Mouse (Mus musculus): ENCODE data around the gene Gm42957. TPM values are rescaled to one million over a fixed set of nuclear protein-coding genes. Genes with fewer than 3 reads are reported as not detected.
A peak's percentile ranks its signal among the peaks of the same experiment; 100 is the strongest.
"Not testable (repeated sequence)": the region's sequence is repeated elsewhere in the genome, so short reads cannot be mapped to it uniquely, and the experiment has no call there.

Gm42957 gene
- polyA plus RNA-seq, 1 experiment from 2014 or later = 0.24 TPM

- no peak overlapping the region for H3K9ac ChIP-seq (ENCODE audit: low read depth, low read length)
- no peak for ATAC-seq
- H3K4me2 ChIP-seq (ENCODE audit: low read length) = peak overlapping the region; percentile 88
- no peaks in the 10 kb centered on the region for H3K27me3 ChIP-seq (ENCODE audit: control insufficient read depth, insufficient read depth, low read depth, low read length)
- no peaks in the 10 kb centered on the region for H3K9me3 ChIP-seq (replicated peaks; ENCODE audit: control insufficient read depth, low read length, poor library complexity, severe bottlenecking)
- peaks cover 18% of the 10 kb centered on the region for H3K36me3 ChIP-seq (ENCODE audit: control insufficient read depth, insufficient read depth, low read length)
- 79% methylated on average over 11 of the region's 11 CpGs for WGBS
- H3K27ac ChIP-seq (ENCODE audit: low read length) = no peak overlapping the region
- H3K4me3 ChIP-seq (ENCODE audit: low read depth, low read length) = peak overlapping the region; percentile 95
- peaks cover 19% of the 10 kb centered on the region for H3K4me1 ChIP-seq (ENCODE audit: control insufficient read depth, insufficient read depth, low read length)
Measured at GRCm38 (mm10) chr3:96636448-96636847, 1.2 kb downstream of the Gm42957 start.

GRCm38 (mm10) chr3:96639219-96639618 lies 3.9 kb downstream of the Gm42957 start:
- WGBS = 75% methylated on average over 1 of the region's 1 CpGs
- no peak for ATAC-seq
- H3K9ac ChIP-seq (ENCODE audit: low read depth, low read length) = no peak overlapping the region
- H3K4me3 ChIP-seq (ENCODE audit: low read depth, low read length) = no peak overlapping the region
- no peak overlapping the region for H3K4me2 ChIP-seq (ENCODE audit: low read length)
- no peaks in the 10 kb centered on the region for H3K9me3 ChIP-seq (replicated peaks; ENCODE audit: control insufficient read depth, low read length, poor library complexity, severe bottlenecking)
- peaks cover 22% of the 10 kb centered on the region for H3K36me3 ChIP-seq (ENCODE audit: control insufficient read depth, insufficient read depth, low read length)
- H3K4me1 ChIP-seq (ENCODE audit: control insufficient read depth, insufficient read depth, low read length) = peaks cover 19% of the 10 kb centered on the region
- no peaks in the 10 kb centered on the region for H3K27me3 ChIP-seq (ENCODE audit: control insufficient read depth, insufficient read depth, low read depth, low read length)
- H3K27ac ChIP-seq (ENCODE audit: low read length) = no peak overlapping the region

GRCm38 (mm10) chr3:96645018-96645649 lies 9.9 kb downstream of the Gm42957 start, which contains the start of gene Itga10:
TSS of gene Itga10 (plus strand) at chr3:96645584.
- no peak within 1 kb of the TSS for H3K9ac ChIP-seq (ENCODE audit: low read depth, low read length)

GRCm38 (mm10) chr3:96647365-96647764 lies 12.1 kb downstream of the Gm42957 start:
- H3K9ac ChIP-seq (ENCODE audit: low read depth, low read length) = no peak overlapping the region
- H3K4me1 ChIP-seq (ENCODE audit: control insufficient read depth, insufficient read depth, low read length) = no peaks in the 10 kb centered on the region
- no peak overlapping the region for H3K27ac ChIP-seq (ENCODE audit: low read length)
- WGBS = 85% methylated on average over 3 of the region's 3 CpGs
- H3K4me2 ChIP-seq (ENCODE audit: low read length) = no peak overlapping the region
- no peaks in the 10 kb centered on the region for H3K9me3 ChIP-seq (replicated peaks; ENCODE audit: control insufficient read depth, low read length, poor library complexity, severe bottlenecking)
- H3K27me3 ChIP-seq (ENCODE audit: control insufficient read depth, insufficient read depth, low read depth, low read length) = no peaks in the 10 kb centered on the region
- H3K36me3 ChIP-seq (ENCODE audit: control insufficient read depth, insufficient read depth, low read length) = peaks cover 18% of the 10 kb centered on the region
- H3K4me3 ChIP-seq (ENCODE audit: low read depth, low read length) = no peak overlapping the region
- no peak for ATAC-seq

More at GRCm38 (mm10) chr3:96645018-96645649, 9.9 kb downstream of the Gm42957 start, which contains the start of gene Itga10:
- Histone ChIP-seq H3K4me1 (ENCODE audit: control insufficient read depth, insufficient read depth, low read length) (no peaks in the 10 kb centered on the region), H3K9me3 (replicated peaks; ENCODE audit: control insufficient read depth, low read length, poor library complexity, severe bottlenecking) (no peaks in the 10 kb centered on the region), H3K27me3 (ENCODE audit: control insufficient read depth, insufficient read depth, low read depth, low read length) (no peaks in the 10 kb centered on the region), H3K27ac (ENCODE audit: low read length) (no peak within 1 kb of the TSS), H3K4me3 (ENCODE audit: low read depth, low read length) (no peak within 1 kb of the TSS), H3K36me3 (ENCODE audit: control insufficient read depth, insufficient read depth, low read length) (peaks cover 20% of the 10 kb centered on the region), H3K4me2 (ENCODE audit: low read length) (no peak within 1 kb of the TSS)
- 0 out of 2 replicates have a peak, but pooled peaks have one; percentile 21 for ATAC-seq
- 70% methylated on average over 7 of the region's 7 CpGs for WGBS

GRCm38 (mm10) chr3:96660901-96661300 lies 25.6 kb downstream of the Gm42957 start:
- no peaks in the 10 kb centered on the region for H3K36me3 ChIP-seq (ENCODE audit: control insufficient read depth, insufficient read depth, low read length)
- peaks cover 8% of the 10 kb centered on the region for H3K4me1 ChIP-seq (ENCODE audit: control insufficient read depth, insufficient read depth, low read length)
- H3K27me3 ChIP-seq (ENCODE audit: control insufficient read depth, insufficient read depth, low read depth, low read length) = no peaks in the 10 kb centered on the region
- no peak overlapping the region for H3K4me2 ChIP-seq (ENCODE audit: low read length)
- 87% methylated on average over 2 of the region's 2 CpGs for WGBS
- H3K27ac ChIP-seq (ENCODE audit: low read length) = no peak overlapping the region
- H3K4me3 ChIP-seq (ENCODE audit: low read depth, low read length) = no peak overlapping the region
- H3K9ac ChIP-seq (ENCODE audit: low read depth, low read length) = no peak overlapping the region
- H3K9me3 ChIP-seq (replicated peaks; ENCODE audit: control insufficient read depth, low read length, poor library complexity, severe bottlenecking) = no peaks in the 10 kb centered on the region
- ATAC-seq = no peak

- WGBS = 43% methylated on average over 8 of the region's 8 CpGs
- peak overlapping the region; percentile 69 for H3K27ac ChIP-seq (ENCODE audit: low read length)
- no peaks in the 10 kb centered on the region for H3K27me3 ChIP-seq (ENCODE audit: control insufficient read depth, insufficient read depth, low read depth, low read length)
- H3K4me3 ChIP-seq (ENCODE audit: low read depth, low read length) = peak overlapping the region; percentile 33
- peak overlapping the region; percentile 65 for H3K4me2 ChIP-seq (ENCODE audit: low read length)
- peak overlapping the region; percentile 67 for H3K9ac ChIP-seq (ENCODE audit: low read depth, low read length)
- no peaks in the 10 kb centered on the region for H3K9me3 ChIP-seq (replicated peaks; ENCODE audit: control insufficient read depth, low read length, poor library complexity, severe bottlenecking)
- peak; percentile 33; the same call in 1 of the 2 replicates for ATAC-seq
- peaks cover 8% of the 10 kb centered on the region for H3K4me1 ChIP-seq (ENCODE audit: control insufficient read depth, insufficient read depth, low read length)
- H3K36me3 ChIP-seq (ENCODE audit: control insufficient read depth, insufficient read depth, low read length) = no peaks in the 10 kb centered on the region
Measured at GRCm38 (mm10) chr3:96662731-96663316, 27.6 kb downstream of the Gm42957 start.

GRCm38 (mm10) chr3:96663432-96664239 lies 28.4 kb downstream of the Gm42957 start:
- peak overlapping the region; percentile 33 for H3K4me3 ChIP-seq (ENCODE audit: low read depth, low read length)
- 3% methylated on average over 16 of the region's 18 CpGs for WGBS
- H3K4me2 ChIP-seq (ENCODE audit: low read length) = peak overlapping the region; percentile 65
- H3K27ac ChIP-seq (ENCODE audit: low read length) = peak overlapping the region; percentile 69
- peaks cover 8% of the 10 kb centered on the region for H3K4me1 ChIP-seq (ENCODE audit: control insufficient read depth, insufficient read depth, low read length)
- peak; percentile 85 for ATAC-seq
- no peaks in the 10 kb centered on the region for H3K27me3 ChIP-seq (ENCODE audit: control insufficient read depth, insufficient read depth, low read depth, low read length)
- no peaks in the 10 kb centered on the region for H3K9me3 ChIP-seq (replicated peaks; ENCODE audit: control insufficient read depth, low read length, poor library complexity, severe bottlenecking)
- peak overlapping the region; percentile 67 for H3K9ac ChIP-seq (ENCODE audit: low read depth, low read length)
- H3K36me3 ChIP-seq (ENCODE audit: control insufficient read depth, insufficient read depth, low read length) = no peaks in the 10 kb centered on the region

- ATAC-seq; H3K4me2 ChIP-seq (ENCODE audit: low read length); H3K9me3 ChIP-seq (replicated peaks; ENCODE audit: control insufficient read depth, low read length, poor library complexity, severe bottlenecking); H3K27ac ChIP-seq (ENCODE audit: low read length); H3K9ac ChIP-seq (ENCODE audit: low read depth, low read length); H3K36me3 ChIP-seq (ENCODE audit: control insufficient read depth, insufficient read depth, low read length); H3K4me3 ChIP-seq (ENCODE audit: low read depth, low read length); H3K27me3 ChIP-seq (ENCODE audit: control insufficient read depth, insufficient read depth, low read depth, low read length): not testable (repeated sequence)
- 93% methylated on average over 7 of the region's 7 CpGs for WGBS
- peaks cover 14% of the 10 kb centered on the region for H3K4me1 ChIP-seq (ENCODE audit: control insufficient read depth, insufficient read depth, low read length)
Measured at GRCm38 (mm10) chr3:96665732-96666363, 30.6 kb downstream of the Gm42957 start.
